Mouse (Mus musculus) splenic B cell, adult 2 months (primary cell): ENCODE results near the gene Rnf31.

Source experiments
- DNase-seq: peaks from one replicate; pipeline ENCODE4 v3.0.0-alpha.2; 2011; ENCODE audit warnings: low read depth, low spot score
- H3K27me3 ChIP-seq: 2 replicates; pipeline ENCODE4 v1.6.1; 2012; ENCODE audit warnings: mild to moderate bottlenecking, low read length, moderate library complexity, mixed read lengths; ENCODE audit not compliant: control insufficient read depth, poor library complexity, insufficient read depth, severe bottlenecking
- H3K36me3 ChIP-seq: 2 replicates; pipeline ENCODE4 v1.6.1; 2012; ENCODE audit warnings: mild to moderate bottlenecking, low read length, moderate library complexity, mixed read lengths; ENCODE audit not compliant: control insufficient read depth, poor library complexity, insufficient read depth, severe bottlenecking

The Rnf31 gene

DNA sequence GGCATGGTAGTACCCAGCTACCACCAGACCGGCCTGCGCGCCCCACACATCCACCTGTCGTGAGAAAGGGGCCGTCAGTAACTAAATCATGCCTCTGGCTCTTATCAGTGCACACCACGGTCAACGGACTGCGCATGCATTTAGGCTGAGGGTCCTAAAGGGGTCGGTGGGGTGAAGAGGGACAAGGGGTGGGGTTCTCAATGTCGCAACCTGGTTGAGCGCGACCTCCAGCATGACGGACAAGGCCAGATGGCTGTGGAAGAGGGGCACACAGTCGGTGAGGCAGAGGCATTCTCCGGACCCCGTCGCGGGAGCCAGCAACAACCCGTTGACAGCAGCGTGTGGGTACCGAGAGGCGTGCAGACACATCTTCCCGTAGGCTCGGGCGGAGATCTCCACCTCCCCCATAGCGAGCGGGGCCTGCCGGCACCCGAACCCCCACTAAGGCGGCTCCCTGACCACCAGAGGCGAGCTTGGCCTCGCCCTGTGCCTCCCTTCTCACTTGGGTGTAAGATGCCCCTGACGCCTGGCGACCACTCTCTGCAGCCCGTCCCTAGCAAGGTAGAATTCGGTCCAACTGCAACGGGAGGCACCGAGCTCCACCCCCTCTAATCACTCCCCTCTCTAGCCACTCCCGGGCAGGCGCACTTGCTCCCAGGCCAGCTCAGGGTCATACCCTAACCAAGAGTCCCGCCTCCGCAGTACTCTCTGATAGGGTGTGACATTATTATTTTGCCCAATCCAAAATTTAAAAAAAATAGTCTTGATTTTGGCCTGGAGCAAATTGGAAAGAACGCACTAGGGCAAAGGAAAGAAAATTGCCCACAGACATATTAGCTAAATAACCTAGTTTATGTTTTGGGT is 6.6 kb upstream of the Rnf31 start, which contains the start of gene Emc9:
Gene Emc9 (minus strand): TSS at position 601 of the 864 bp plus-strand sequence.
- peak; percentile 68 for DNase-seq
- Histone ChIP-seq H3K36me3 (peaks cover under 1% of the 10 kb centered on the region), H3K27me3 (no peaks in the 10 kb centered on the region)

- DNase-seq = no peak
- no peaks in the 10 kb centered on the region; the same call in 1 of the 2 replicates for H3K36me3 ChIP-seq
- no peaks in the 10 kb centered on the region for H3K27me3 ChIP-seq
Measured at GRCm38 (mm10) chr14:55585566-55585960, 5.9 kb upstream of the Rnf31 start.

DNA sequence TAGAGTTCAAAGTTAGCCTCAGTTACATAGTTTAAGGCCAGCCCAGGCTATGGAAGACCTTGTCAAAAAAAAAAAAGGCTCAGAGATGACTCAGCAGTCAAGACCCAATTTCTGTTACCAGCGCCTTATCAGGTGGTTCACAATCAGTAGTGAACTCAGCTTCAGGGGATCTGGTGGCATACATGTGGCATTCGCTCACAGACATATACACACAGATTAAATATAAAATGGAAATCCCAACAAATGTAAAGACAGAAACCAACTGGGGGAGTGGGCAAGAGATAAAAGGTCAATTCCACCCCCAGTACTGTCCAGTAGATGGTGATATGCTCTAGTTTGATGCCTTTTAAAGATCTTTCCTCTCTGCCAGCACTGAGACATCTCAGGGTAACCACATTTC is 5.4 kb upstream of the Rnf31 start:
- Histone ChIP-seq H3K27me3 (no peaks in the 10 kb centered on the region), H3K36me3 (no peaks in the 10 kb centered on the region; the same call in 1 of the 2 replicates)
- no peak for DNase-seq

- Histone ChIP-seq H3K36me3 (no peaks in the 10 kb centered on the region; the same call in 1 of the 2 replicates), H3K27me3 (no peaks in the 10 kb centered on the region)
- DNase-seq = no peak
Measured at GRCm38 (mm10) chr14:55589271-55589670, 2.2 kb upstream of the Rnf31 start.

- Histone ChIP-seq H3K36me3 (peaks cover 3% of the 10 kb centered on the region; the same call in 1 of the 2 replicates), H3K27me3 (no peaks in the 10 kb centered on the region)
- peak; percentile 69 for DNase-seq
Measured at GRCm38 (mm10) chr14:55589771-55590448, 1.6 kb upstream of the Rnf31 start.

- Histone ChIP-seq H3K36me3 (peaks cover 3% of the 10 kb centered on the region; the same call in 1 of the 2 replicates), H3K27me3 (no peaks in the 10 kb centered on the region)
- peak; percentile 92 for DNase-seq
Measured at GRCm38 (mm10) chr14:55590748-55591330, 669 bp upstream of the Rnf31 start, which contains the start of gene Psme2. Gene Psme2 (minus strand): TSS chr14:55591113.

DNA sequence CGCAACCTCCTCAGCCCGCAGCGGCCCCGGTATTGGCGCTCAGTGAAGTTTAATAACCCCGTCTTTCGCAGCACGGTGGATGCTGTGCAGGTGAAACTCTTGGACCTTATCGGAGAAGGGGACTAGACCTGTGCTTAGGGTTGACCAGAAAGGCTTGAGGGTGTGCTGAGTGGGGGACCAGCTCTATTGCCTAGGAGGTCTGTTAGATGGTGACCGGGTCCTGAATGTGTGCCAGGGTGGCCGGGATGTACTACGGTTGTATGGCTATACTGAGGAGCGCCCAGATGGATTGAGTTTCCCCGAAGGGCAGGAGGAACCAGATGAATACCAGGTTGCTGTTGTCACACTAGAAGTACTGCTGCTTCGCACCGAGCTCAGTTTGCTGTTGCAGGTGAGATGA is 718 bp downstream of the Rnf31 start:
- DNase-seq = no peak
- Histone ChIP-seq H3K27me3 (no peaks in the 10 kb centered on the region), H3K36me3 (peaks cover 7% of the 10 kb centered on the region)

DNA sequence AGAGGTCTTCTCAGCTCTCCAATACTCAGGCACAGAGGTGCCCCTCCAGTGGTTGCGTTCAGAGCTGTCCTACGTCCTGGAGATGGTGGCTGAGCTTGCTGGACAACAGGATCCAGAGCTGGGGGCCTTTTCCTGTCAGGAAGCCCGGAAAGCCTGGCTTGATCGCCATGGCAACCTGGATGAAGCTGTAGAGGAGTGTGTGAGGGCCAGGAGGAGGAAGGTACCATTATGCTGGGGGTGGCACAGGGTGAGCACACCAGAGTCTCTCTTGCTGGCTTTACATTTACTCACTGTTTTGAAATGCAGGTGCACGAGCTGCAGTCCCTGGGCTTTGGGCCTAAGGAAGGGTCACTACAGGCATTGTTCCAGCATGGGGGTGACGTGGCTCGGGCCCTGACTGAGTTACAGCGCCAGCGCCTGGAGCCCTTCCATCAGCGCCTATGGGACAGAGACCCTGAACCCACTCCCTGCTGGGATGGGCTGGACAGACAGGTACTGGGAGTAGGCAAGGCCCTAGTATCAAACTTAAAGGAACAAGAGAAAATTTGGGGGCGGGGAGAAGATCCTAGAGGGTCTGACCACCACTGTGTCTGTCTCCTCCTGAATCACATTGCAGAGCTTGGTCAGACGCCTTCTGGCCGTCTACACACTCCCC is 4.7 kb downstream of the Rnf31 start:
- DNase-seq = no peak

DNA sequence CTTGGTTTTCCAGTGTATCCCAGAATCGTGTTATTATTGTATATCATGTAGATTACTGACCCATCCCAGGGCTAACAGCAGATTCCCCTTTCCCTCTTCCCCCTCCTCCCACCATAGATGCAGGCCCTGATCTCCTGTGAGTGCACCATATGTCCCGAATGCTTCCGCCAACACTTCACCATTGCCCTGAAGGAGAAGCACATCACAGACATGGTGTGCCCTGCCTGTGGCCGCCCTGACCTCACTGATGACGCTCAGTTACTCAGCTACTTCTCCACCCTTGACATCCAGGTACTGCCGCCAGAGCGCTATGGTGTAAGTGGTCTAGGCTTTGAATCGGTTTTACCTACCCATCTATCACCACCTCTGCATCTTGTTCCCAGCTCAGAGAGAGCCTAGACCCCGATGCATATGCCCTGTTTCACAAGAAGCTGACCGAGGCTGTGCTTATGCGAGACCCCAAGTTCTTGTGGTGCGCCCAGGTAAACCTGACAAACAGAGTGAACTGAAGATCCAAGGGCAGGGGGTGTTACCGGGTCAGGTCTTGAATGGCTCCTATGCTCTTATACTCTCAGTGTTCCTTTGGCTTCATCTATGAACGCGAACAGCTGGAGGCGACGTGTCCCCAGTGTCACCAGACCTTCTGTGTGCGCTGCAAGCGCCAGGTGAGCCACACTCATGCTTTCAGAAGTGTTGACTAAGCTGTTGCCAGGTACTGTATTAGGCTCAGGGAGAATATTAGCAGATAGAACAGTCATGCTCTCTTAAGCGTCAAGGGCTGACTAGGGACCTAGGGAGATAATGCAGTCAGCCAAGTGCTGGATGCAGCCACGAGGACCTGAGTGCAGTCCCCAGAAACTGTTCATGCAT is 7.2 kb downstream of the Rnf31 start:
- Histone ChIP-seq H3K27me3 (no peaks in the 10 kb centered on the region), H3K36me3 (peaks cover 18% of the 10 kb centered on the region)
- no peak for DNase-seq

More for the DNA sequence above, 4.7 kb downstream of the Rnf31 start:
- Histone ChIP-seq H3K27me3 (no peaks in the 10 kb centered on the region), H3K36me3 (peaks cover 12% of the 10 kb centered on the region)

- no peak for DNase-seq
- Histone ChIP-seq H3K36me3 (peaks cover 20% of the 10 kb centered on the region), H3K27me3 (no peaks in the 10 kb centered on the region)
Measured at GRCm38 (mm10) chr14:55603271-55603632, 11.7 kb downstream of the Rnf31 start, which contains the start of gene Irf9. Gene Irf9 (plus strand): TSS chr14:55603571.

GRCm38 (mm10) chr14:55603633-55604576 is 12.4 kb downstream of the Rnf31 start:
- peaks cover 19% of the 10 kb centered on the region for H3K36me3 ChIP-seq
- H3K27me3 ChIP-seq = no peaks in the 10 kb centered on the region
- DNase-seq = peak; percentile 96

DNA sequence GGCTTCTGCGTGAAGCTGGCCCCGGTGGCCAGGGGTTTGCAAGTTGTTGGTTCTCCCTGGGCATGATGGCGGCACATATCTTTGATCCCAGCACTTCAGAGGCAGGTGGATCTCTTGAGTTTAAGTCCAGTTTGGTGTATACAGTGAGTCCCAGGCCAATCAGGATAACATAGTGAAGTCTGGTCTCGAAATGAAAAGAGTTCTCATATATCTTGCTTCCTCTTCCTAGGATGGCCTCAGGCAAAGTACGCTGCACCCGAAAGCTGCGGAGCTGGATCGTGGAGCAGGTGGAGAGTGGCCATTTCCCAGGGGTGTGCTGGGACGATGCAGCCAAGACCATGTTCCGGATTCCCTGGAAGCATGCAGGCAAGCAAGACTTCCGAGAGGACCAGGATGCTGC is 13.3 kb downstream of the Rnf31 start:
- Histone ChIP-seq H3K36me3 (peaks cover 20% of the 10 kb centered on the region), H3K27me3 (no peaks in the 10 kb centered on the region)
- no peak for DNase-seq
